Mouse (Mus musculus): Measurements from ENCODE around the gene 5330417H12Rik. TPM values are rescaled to one million over a fixed set of nuclear protein-coding genes. Genes with fewer than 3 reads are reported as not detected.
A peak's percentile ranks its signal among the peaks of the same experiment; 100 is the strongest.

The 5330417H12Rik gene
- polyA plus RNA-seq (2014; fragmentation: Nextera tagmentation; extraction: Ambion mirVana): not detected in 2 replicates

- Histone ChIP-seq H3K4me1 (ENCODE audit: control insufficient read depth, insufficient read depth, low read length) (no peaks in the 10 kb centered on the region), H3K4me2 (no peak within 1 kb of the TSS), H3K9ac (ENCODE audit: low read length) (no peak within 1 kb of the TSS), H3K9me3 (ENCODE audit: control insufficient read depth, low read length) (no peaks in the 10 kb centered on the region), H3K27me3 (ENCODE audit: control insufficient read depth, insufficient read depth, low read length) (no peaks in the 10 kb centered on the region), H3K4me3 (ENCODE audit: low read depth, low read length) (no peak within 1 kb of the TSS), H3K36me3 (ENCODE audit: control insufficient read depth, insufficient read depth, low read length) (no peaks in the 10 kb centered on the region), H3K27ac (ENCODE audit: low read depth, low read length) (no peak within 1 kb of the TSS)
- no peak for DNase-seq (ENCODE audit: low spot score, missing footprints)
- no peak for ATAC-seq (ENCODE audit: low FRiP score)
- 90% methylated on average over 2 of the region's 2 CpGs for WGBS
Measured at GRCm38 (mm10) chr7:107625061-107625460, at the start of gene 5330417H12Rik. TSS of gene 5330417H12Rik (minus strand) at chr7:107625161.

GRCm38 (mm10) chr7:107668514-107668913 lies 43.6 kb upstream of the 5330417H12Rik start:
- Histone ChIP-seq H3K4me3 (ENCODE audit: low read depth, low read length) (no peak overlapping the region), H3K9ac (ENCODE audit: low read length) (no peak overlapping the region), H3K4me2 (no peak overlapping the region), H3K27me3 (ENCODE audit: control insufficient read depth, insufficient read depth, low read length) (no peaks in the 10 kb centered on the region), H3K4me1 (ENCODE audit: control insufficient read depth, insufficient read depth, low read length) (peaks cover 22% of the 10 kb centered on the region), H3K36me3 (ENCODE audit: control insufficient read depth, insufficient read depth, low read length) (no peaks in the 10 kb centered on the region), H3K9me3 (ENCODE audit: control insufficient read depth, low read length) (no peaks in the 10 kb centered on the region), H3K27ac (ENCODE audit: low read depth, low read length) (no peak overlapping the region)
- 89% methylated on average over 5 of the region's 5 CpGs for WGBS
- no peak for ATAC-seq (ENCODE audit: low FRiP score)
- DNase-seq (ENCODE audit: low spot score, missing footprints): no peak

- Histone ChIP-seq H3K27ac (ENCODE audit: low read depth, low read length) (no peak overlapping the region), H3K4me3 (ENCODE audit: low read depth, low read length) (no peak overlapping the region), H3K9me3 (ENCODE audit: control insufficient read depth, low read length) (no peaks in the 10 kb centered on the region), H3K36me3 (ENCODE audit: control insufficient read depth, insufficient read depth, low read length) (no peaks in the 10 kb centered on the region), H3K9ac (ENCODE audit: low read length) (peak overlapping the region; percentile 48), H3K4me2 (peak overlapping the region; percentile 25; the same call in 1 of the 2 replicates), H3K4me1 (ENCODE audit: control insufficient read depth, insufficient read depth, low read length) (peaks cover 22% of the 10 kb centered on the region), H3K27me3 (ENCODE audit: control insufficient read depth, insufficient read depth, low read length) (no peaks in the 10 kb centered on the region)
- 64% methylated on average over 13 of the region's 13 CpGs for WGBS
- DNase-seq (ENCODE audit: low spot score, missing footprints) (no peak), ATAC-seq (ENCODE audit: low FRiP score) (peak; percentile 4; the same call in 1 of the 2 replicates)
Measured at GRCm38 (mm10) chr7:107666262-107666902, 41.4 kb upstream of the 5330417H12Rik start.

- ATAC-seq (ENCODE audit: low FRiP score) (peak; percentile 25), DNase-seq (ENCODE audit: low spot score, missing footprints) (peak; percentile 92)
- no peaks in the 10 kb centered on the region for H3K36me3 ChIP-seq (ENCODE audit: control insufficient read depth, insufficient read depth, low read length)
- no peaks in the 10 kb centered on the region for H3K27me3 ChIP-seq (ENCODE audit: control insufficient read depth, insufficient read depth, low read length)
- peak overlapping the region; percentile 25; the same call in 1 of the 2 replicates for H3K4me2 ChIP-seq
- no peak overlapping the region; the same call in 1 of the 2 replicates for H3K4me3 ChIP-seq (ENCODE audit: low read depth, low read length)
- peaks cover 26% of the 10 kb centered on the region for H3K4me1 ChIP-seq (ENCODE audit: control insufficient read depth, insufficient read depth, low read length)
- peak overlapping the region; percentile 48 for H3K9ac ChIP-seq (ENCODE audit: low read length)
- WGBS: 14% methylated on average over 9 of the region's 9 CpGs
- H3K9me3 ChIP-seq (ENCODE audit: control insufficient read depth, low read length): no peaks in the 10 kb centered on the region
- H3K27ac ChIP-seq (ENCODE audit: low read depth, low read length): peak overlapping the region; percentile 8; the same call in 1 of the 2 replicates
Measured at GRCm38 (mm10) chr7:107665586-107666261, 40.8 kb upstream of the 5330417H12Rik start.

GRCm38 (mm10) chr7:107665221-107665585 lies 40.2 kb upstream of the 5330417H12Rik start:
- H3K27ac ChIP-seq (ENCODE audit: low read depth, low read length): peak overlapping the region; percentile 8; the same call in 1 of the 2 replicates
- ATAC-seq (ENCODE audit: low FRiP score): peak; percentile 4; the same call in 1 of the 2 replicates
- no peak for DNase-seq (ENCODE audit: low spot score, missing footprints)
- no peaks in the 10 kb centered on the region for H3K36me3 ChIP-seq (ENCODE audit: control insufficient read depth, insufficient read depth, low read length)
- H3K4me3 ChIP-seq (ENCODE audit: low read depth, low read length): no peak overlapping the region
- H3K9ac ChIP-seq (ENCODE audit: low read length): peak overlapping the region; percentile 48; the same call in 1 of the 2 replicates
- no peaks in the 10 kb centered on the region for H3K27me3 ChIP-seq (ENCODE audit: control insufficient read depth, insufficient read depth, low read length)
- 51% methylated on average over 4 of the region's 4 CpGs for WGBS
- H3K4me2 ChIP-seq: no peak overlapping the region
- no peaks in the 10 kb centered on the region for H3K9me3 ChIP-seq (ENCODE audit: control insufficient read depth, low read length)
- H3K4me1 ChIP-seq (ENCODE audit: control insufficient read depth, insufficient read depth, low read length): peaks cover 30% of the 10 kb centered on the region

GRCm38 (mm10) chr7:107664063-107665056 lies 39.4 kb upstream of the 5330417H12Rik start:
- 45% methylated on average over 8 of the region's 8 CpGs for WGBS
- H3K36me3 ChIP-seq (ENCODE audit: control insufficient read depth, insufficient read depth, low read length): no peaks in the 10 kb centered on the region
- H3K9ac ChIP-seq (ENCODE audit: low read length): no peak overlapping the region
- H3K9me3 ChIP-seq (ENCODE audit: control insufficient read depth, low read length): no peaks in the 10 kb centered on the region
- no peak overlapping the region for H3K27ac ChIP-seq (ENCODE audit: low read depth, low read length)
- no peak for ATAC-seq (ENCODE audit: low FRiP score)
- peak; percentile 84 for DNase-seq (ENCODE audit: low spot score, missing footprints)
- no peaks in the 10 kb centered on the region for H3K27me3 ChIP-seq (ENCODE audit: control insufficient read depth, insufficient read depth, low read length)
- peaks cover 30% of the 10 kb centered on the region for H3K4me1 ChIP-seq (ENCODE audit: control insufficient read depth, insufficient read depth, low read length)
- H3K4me3 ChIP-seq (ENCODE audit: low read depth, low read length): no peak overlapping the region
- H3K4me2 ChIP-seq: no peak overlapping the region

- H3K27me3 ChIP-seq (ENCODE audit: control insufficient read depth, insufficient read depth, low read length): no peaks in the 10 kb centered on the region
- no peak overlapping the region for H3K27ac ChIP-seq (ENCODE audit: low read depth, low read length)
- DNase-seq (ENCODE audit: low spot score, missing footprints): no peak
- 93% methylated on average over 6 of the region's 6 CpGs for WGBS
- H3K9me3 ChIP-seq (ENCODE audit: control insufficient read depth, low read length): no peaks in the 10 kb centered on the region
- no peak overlapping the region for H3K4me3 ChIP-seq (ENCODE audit: low read depth, low read length)
- H3K4me2 ChIP-seq: no peak overlapping the region
- H3K4me1 ChIP-seq (ENCODE audit: control insufficient read depth, insufficient read depth, low read length): peaks cover 30% of the 10 kb centered on the region
- H3K9ac ChIP-seq (ENCODE audit: low read length): no peak overlapping the region
- no peaks in the 10 kb centered on the region for H3K36me3 ChIP-seq (ENCODE audit: control insufficient read depth, insufficient read depth, low read length)
- ATAC-seq (ENCODE audit: low FRiP score): no peak
Measured at GRCm38 (mm10) chr7:107663621-107664020, 38.7 kb upstream of the 5330417H12Rik start.

- no peak overlapping the region for H3K4me2 ChIP-seq
- no peak overlapping the region for H3K27ac ChIP-seq (ENCODE audit: low read depth, low read length)
- H3K9ac ChIP-seq (ENCODE audit: low read length): peak overlapping the region; percentile 24; the same call in 1 of the 2 replicates
- H3K9me3 ChIP-seq (ENCODE audit: control insufficient read depth, low read length): no peaks in the 10 kb centered on the region
- peak; percentile 85 for DNase-seq (ENCODE audit: low spot score, missing footprints)
- no peak overlapping the region for H3K4me3 ChIP-seq (ENCODE audit: low read depth, low read length)
- WGBS: 55% methylated on average over 5 of the region's 5 CpGs
- no peak for ATAC-seq (ENCODE audit: low FRiP score)
- H3K36me3 ChIP-seq (ENCODE audit: control insufficient read depth, insufficient read depth, low read length): no peaks in the 10 kb centered on the region
- H3K27me3 ChIP-seq (ENCODE audit: control insufficient read depth, insufficient read depth, low read length): no peaks in the 10 kb centered on the region
- H3K4me1 ChIP-seq (ENCODE audit: control insufficient read depth, insufficient read depth, low read length): peaks cover 30% of the 10 kb centered on the region
Measured at GRCm38 (mm10) chr7:107661843-107662281, 36.9 kb upstream of the 5330417H12Rik start.

Measured in midbrain, embryonic 11.5 days (tissue).